Mouse (Mus musculus): ENCODE results near the gene Gm20909. TPM values are rescaled to one million over a fixed set of nuclear protein-coding genes. Genes with fewer than 3 reads are reported as not detected.
"Not testable (repeated sequence)": the region's sequence is repeated elsewhere in the genome, so short reads cannot be mapped to it uniquely, and the experiment has no call there.

Gm20909 gene
- not detected in 2 replicates for polyA plus RNA-seq (2014; fragmentation: Nextera tagmentation; extraction: Ambion mirVana)

GRCm38 (mm10) chrY:21164270-21164669, at the start of gene Gm20909:
TSS of gene Gm20909 (plus strand) at chrY:21164570.
- not testable (repeated sequence) for H3K4me1 ChIP-seq (ENCODE audit: control insufficient read depth, insufficient read depth, low read length); H3K4me3 ChIP-seq (replicated peaks; ENCODE audit: low read depth, low read length); DNase-seq; H3K9me3 ChIP-seq (ENCODE audit: control insufficient read depth, low read length); ATAC-seq (ENCODE audit: low FRiP score, low TSS enrichment); H3K27ac ChIP-seq (replicated peaks; ENCODE audit: low read depth, low read length); H3K27me3 ChIP-seq (ENCODE audit: control insufficient read depth, insufficient read depth, low read length); H3K4me2 ChIP-seq (ENCODE audit: low read length); H3K9ac ChIP-seq (replicated peaks; ENCODE audit: low read length); H3K36me3 ChIP-seq (ENCODE audit: control insufficient read depth, insufficient read depth, low read length)
- WGBS = no CpG with 5 or more reads among the region's 4 CpGs

Other genes with a start within 250 kb of the Gm20909 start
- not detected in 2 replicates for gene Gm29866, start 170.9 kb upstream of the Gm20909 start, polyA plus RNA-seq (2014; fragmentation: Nextera tagmentation; extraction: Ambion mirVana)
- gene Gm20865, start 77.0 kb downstream of the Gm20909 start, polyA plus RNA-seq (2014; fragmentation: Nextera tagmentation; extraction: Ambion mirVana) = not detected in 2 replicates